Mouse (Mus musculus): ENCODE results near the gene Vmn1r4.

Gene Vmn1r4

DNA sequence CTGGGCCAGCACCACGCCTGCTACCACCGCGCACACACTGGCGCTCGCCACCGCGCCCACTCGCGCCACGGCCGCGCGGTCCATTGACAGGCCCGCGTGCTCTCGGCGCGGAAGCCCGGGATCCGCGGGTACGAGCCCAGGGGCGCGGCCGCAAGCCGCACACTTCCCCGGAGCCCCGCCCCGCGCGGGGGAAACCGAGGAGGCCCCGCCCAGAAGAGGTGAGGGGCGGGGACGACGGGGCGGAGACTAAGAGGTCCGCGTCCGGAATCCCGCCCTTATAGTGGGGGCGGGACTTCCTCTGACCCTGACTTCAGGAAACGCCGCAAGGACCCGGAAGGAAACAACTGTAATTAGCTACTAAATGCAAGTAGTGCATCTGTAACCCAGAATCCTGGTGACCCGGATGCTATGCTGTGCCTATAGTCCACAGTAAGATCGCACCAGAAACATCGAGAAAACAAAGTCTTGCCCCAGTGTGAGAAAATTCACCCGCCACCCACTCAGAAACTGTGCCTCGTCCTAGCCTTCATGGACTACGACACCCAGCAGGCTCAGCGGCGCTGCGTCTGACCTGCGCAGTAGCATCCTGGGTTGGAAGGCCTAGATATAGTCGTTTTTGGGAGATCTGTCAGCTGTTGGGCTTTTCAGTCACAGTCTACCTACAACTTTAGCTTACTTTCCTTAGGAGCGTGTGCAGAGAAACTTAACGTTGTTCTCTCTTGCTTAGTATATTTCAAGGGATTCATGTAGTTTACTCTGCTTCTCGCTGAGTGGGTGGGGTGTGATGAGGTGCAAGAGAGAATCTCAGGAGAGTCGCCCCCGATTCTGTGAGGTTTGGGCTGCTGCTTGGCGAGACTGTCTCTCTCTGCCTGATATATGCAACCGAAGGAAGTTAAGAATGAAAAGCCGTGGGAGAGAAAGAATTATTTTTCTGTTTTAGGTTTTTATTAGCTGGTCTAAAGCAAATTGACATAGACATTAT lies at the start of gene Vmn1r4, which contains the start of gene Nt5c3:
Gene Vmn1r4 (plus strand): TSS at position 290 of the 982 bp plus-strand sequence.
Gene Nt5c3 (minus strand): TSS at position 207 of the 982 bp plus-strand sequence.
- DNase-seq, result peak; percentile 96

DNA sequence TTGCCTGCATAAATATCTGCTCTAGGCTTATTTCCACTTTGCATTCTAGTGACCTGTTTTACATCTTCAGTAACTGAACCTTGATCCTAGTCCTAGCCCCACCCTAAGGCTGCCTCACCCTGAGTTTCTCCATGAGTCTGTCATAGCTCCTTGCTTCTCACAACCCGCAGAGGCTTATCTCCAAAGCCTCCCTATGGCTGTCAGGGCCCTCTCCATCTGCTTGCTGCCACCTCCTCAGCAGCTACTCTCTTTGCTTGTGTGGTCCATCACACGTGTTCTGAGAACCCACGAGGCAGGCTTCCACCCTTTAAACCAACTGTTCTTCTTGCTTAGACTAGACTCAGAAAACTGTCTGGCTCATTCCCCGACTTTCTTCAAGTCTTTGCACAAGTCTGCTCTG lies 46.9 kb upstream of the Vmn1r4 start:
- DNase-seq, result no peak

DNA sequence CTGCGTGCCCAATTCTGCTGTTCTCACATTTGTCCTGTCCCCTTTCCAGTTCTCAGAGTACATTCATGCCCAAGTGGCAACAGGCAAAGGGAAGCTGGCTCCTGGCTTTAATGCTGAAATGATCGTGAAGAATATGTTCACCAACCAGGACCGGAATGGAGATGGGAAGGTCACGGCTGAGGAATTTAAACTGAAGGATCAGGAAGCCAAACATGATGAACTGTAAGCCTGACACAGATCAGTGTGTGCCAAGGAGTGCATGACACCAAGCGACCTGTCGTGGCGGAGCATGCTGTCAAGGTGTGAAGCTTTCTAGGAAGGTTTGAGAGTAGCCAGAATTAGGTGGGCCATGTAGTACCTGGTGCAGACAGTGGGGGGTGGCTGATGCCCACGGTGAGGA lies 45.8 kb upstream of the Vmn1r4 start:
- DNase-seq, result no peak

DNA sequence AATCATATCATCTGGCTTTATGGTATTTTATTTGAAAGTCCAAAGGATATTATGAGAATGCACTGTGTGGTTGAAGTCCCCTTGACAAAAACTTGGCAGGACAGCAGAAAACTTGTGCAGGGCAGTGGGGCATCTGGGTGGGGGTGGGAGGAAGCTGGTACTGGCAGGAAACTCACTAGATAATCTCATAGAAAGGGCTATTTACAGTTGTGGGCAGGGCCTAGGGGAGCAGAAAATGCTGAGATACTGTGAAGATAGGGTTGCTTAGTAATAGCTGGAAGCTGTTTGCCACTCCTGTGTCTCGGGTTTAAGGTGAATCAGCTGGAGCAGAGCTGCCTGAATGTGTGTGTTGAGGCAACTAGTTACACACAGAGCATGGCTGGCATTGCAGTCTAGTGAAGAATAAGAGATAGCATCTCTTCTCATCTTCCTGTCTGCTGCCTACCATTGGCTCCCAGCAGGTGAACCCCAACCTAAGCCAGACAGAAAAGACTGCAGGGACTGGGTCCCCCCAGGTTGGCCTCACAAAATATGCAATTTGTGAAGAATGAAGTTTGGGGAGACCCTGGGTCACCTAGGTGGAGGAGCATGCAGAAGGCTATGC lies 44.4 kb upstream of the Vmn1r4 start:
- DNase-seq, result peak; percentile 7

DNA sequence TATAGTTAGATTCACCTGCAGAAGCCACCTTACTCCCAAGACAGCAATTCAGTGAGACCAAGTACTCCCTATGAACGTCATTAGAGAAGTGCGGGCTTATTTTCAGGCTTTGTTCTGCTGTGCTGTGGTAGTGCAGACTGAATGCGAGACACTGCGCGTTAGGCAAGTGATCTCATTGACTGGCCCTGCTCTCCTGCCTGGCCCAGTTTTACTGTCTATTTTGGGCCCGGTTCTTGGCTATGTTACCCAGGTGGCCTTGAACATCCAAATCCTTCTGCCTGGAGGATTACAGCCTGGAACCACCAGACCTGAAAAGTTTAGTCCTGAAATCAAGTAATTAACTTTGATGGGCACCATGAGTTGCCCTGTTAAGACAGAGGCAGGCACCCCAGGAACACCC lies 35.3 kb upstream of the Vmn1r4 start:
- DNase-seq, result no peak

DNA sequence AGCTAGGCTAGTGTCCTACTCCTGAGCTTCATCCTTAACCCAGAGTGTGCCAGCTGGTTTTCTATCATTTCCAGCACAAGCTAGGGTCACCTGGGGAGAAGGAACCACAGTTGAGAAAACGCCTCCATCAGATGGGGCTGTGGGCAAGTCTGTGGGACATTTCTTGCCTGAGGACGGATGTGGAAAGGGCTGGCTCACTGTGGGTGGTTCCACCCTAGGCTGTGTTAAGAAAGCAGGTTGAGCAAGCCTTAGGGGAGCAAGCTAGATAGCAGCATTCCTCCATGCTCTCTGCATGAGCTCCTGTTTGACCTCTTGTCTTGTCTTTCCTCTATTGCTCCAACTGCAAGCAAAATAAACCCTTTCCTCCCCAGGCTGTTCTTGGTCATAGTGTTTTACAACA lies 33.1 kb upstream of the Vmn1r4 start:
- DNase-seq, result no peak

DNA sequence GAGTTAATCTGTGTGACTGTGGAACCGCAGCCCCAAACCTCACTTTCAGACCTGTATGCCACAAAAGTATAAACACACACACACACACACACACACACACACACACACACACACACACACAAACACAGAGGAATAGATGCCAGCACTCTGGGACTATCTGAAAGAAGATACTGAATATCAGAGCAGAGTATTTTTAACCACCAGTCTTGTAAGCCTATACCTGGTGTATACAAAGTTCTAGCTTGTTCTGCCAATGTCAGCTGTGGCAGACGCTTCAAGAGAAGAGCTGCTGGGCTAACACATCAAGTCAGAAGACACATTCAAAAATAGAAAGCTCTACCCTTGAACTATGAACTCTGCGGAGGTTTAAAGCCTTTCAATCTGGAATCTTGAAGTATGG lies 24.2 kb upstream of the Vmn1r4 start:
- no peak for DNase-seq

DNA sequence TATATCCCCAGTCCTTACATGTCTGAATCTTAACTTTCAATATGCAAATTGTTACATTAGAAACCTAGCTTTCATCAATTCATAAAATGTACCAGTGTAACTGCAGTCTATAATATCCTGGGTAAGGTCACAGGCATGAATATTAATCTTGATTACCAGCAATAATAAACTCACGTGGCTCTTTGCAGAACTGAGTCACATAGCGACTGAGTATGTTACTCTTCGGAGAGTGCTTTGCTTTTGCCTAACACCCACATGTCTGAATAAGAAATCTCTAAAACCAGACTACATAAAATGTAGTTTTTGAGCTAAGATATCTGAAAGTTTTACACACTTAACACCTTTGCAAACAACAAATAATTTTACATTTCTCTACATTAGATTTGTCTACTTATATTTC lies 22.5 kb upstream of the Vmn1r4 start:
- no peak for DNase-seq

DNA sequence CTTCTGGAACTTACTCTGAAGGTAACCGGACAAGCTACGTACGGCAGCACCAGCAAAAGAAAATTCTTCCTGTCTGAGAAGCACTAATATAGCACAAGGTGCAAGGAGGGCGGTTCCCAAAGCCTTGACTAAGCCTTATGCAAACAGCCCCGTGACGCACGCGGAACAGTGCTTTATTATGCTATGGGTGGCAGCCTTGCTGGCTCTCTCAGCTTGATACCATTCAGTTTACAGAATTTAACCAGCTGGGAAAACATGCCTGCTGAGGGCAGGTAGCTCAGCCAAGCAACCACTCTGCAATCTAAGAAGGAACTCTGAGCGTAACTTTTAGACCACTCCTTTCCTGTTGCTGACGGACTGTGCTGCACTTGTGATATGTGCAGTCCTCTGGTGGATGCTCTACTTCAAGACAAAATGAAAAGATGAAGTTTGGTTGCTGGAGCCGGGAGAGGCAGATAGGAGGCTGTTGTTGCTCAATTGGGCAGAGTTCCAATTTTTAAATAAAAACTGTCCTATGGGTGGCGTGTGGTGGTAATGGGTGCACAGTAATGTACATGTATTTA lies 21.9 kb upstream of the Vmn1r4 start:
- peak; percentile 62 for DNase-seq

DNA sequence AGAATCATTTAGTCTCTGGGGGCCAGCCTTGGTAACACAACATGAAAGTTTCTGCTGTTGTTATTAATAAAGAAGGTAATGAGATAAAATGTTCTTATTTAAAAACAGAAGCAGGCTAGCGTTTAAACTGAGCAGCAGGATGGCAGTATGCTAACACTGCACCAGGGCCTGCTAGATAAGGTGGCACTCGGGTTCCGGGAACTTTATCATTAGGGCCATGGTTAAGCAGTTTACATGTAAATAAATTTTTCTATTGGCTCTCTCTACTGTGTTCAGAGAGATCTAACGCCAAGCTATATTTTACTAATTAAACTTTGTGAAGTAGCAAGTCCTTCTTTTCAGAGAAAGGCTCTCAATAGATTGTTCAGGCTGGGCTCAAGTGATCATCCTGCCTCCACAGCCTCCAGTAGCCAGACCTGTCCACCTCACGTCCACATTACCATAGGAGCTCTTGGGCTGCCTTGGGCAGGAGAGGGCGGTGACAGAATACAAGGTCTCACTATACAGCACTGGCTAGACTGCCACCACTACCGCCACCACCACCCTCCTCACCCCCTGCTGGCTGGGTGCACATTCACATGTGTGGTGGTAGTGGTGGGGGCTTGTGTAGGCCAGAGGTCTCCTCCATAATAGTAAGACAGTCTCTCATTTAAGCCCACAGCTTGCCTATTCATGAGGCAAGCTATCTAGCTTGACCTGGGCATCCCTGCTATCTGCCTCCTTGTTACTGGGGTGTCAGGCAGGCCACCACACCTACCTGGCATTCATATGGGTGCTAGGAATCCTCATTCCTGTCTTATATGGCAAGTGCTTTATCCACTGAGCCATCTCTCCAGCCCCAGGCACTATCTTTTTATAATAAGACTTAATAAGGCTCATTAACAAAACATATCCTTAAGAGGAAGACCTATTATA lies 21.0 kb upstream of the Vmn1r4 start:
- no peak for DNase-seq

DNA sequence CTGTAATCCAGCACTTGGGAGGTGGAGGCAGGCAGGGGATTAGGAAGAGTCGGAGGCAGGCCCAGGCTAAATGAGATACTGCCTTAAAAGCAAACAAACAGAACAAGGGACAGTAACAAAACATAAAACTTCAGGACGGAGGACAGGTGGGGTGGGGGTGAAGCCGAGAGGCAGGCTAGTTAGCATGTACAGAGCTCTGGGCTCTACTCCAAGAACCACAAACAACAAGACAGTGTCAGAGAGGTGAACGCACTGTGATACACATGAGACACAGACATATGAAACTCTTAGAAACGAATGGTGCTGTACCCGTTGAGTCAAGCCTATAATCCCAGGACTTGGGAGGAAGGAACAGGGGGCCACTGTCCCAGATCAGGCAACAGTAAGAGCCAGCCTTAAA lies 20.0 kb upstream of the Vmn1r4 start:
- no peak for DNase-seq

DNA sequence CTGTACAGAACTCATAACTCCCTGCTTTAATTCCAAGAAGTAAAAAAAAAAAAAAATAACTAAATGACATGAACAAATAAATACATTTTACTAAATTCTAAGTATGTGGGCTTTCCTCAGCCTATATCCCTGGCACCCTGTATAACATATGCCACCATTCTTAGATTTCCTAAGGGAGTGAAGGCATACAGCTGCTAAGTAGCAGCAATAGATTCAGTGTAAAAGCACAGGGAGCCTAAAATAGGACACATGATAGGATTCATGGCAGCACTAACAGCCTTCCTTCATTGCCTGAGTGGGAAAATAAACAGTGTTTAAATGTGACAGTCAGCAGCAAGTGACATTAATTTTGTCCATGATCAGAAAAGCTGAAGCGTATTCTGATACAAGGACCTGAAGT lies 19.5 kb upstream of the Vmn1r4 start:
- no peak for DNase-seq

DNA sequence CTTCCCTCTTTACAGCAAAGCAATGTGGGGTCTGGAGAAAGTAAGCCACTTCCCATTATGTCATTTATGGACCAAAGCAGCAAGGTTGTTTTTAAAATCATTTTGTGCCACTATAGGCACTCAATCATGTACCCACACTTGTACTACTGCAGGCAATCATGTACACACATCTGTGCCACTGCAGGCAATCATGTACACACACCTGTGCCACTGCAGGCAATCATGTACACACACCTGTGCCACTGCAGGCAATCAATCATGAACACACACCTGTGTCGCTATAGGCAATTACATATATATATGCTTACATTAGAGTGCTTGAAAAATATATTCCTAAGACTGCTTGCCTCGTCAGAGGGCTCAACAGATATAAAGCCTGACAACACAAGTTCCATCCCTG lies 18.8 kb upstream of the Vmn1r4 start:
- DNase-seq, result no peak

DNA sequence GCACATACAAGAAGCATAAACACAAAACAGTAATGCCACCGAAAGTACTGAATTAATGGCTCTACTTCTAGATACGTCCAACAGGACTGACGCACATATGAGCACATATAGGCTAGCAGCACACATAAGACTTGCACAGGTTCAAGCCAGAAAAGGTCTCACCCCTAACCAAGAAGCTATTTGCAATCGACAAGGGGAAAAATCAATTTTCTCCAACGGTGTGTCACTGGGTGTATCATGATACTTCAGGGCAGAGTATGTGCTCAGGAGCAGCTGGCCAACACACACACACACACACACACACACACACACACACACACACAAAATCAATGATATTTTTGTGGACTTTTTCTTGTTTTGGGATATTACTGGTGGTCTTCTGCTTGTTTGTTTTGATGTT lies 18.3 kb upstream of the Vmn1r4 start:
- DNase-seq, result no peak

DNA sequence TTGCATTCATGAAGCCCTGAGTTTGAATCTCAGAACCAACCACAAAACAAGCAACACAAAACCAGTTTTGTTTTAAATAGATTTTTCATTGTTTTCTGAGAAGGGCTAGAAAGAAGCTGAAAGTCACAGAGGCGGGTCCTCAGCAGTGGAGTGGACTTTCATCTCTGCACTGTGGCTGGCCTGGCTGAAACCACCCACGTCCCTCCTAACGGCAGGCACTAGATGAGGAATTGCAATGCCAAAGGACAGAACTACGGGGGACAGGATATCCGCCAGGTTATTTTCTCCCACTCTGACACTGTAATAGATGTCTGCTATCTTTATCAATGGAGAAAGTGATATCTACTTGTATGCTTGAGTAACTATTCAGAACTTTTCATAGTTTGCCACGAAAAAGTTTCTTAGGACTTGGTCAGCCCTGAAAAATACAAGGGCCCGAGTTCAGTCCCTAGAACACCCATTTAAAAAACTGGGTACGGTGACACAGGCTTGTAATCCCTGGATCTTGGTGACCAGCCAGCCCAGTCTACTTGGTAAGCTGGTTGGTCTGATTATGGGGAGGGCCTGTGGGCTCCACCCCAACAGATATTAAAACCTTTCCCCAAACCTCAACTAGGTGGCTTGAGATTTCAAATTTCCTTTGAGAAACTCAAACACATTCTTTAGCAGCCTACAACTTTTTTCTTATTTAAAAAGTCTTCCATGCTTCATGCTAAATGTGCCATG lies 17.5 kb upstream of the Vmn1r4 start:
- no peak for DNase-seq

DNA sequence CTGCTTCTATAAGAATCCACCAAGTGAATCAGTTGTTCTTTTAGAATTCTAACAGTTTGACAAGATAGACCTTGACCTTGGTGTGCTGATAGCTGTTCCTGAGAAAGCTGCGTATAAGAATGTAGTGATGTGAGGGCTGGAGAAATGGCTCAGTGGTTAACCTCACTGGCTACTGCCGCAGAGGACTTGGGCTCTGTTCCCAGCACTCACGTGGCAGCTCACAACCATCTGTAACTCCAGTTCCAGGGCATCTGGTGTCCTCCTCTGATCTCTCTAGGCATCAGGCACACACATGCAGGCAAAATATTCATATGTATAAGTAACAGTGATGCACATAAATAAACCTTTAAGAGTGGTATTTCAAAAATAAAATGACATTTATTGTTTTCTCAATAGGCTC lies 15.8 kb upstream of the Vmn1r4 start:
- no peak for DNase-seq

DNA sequence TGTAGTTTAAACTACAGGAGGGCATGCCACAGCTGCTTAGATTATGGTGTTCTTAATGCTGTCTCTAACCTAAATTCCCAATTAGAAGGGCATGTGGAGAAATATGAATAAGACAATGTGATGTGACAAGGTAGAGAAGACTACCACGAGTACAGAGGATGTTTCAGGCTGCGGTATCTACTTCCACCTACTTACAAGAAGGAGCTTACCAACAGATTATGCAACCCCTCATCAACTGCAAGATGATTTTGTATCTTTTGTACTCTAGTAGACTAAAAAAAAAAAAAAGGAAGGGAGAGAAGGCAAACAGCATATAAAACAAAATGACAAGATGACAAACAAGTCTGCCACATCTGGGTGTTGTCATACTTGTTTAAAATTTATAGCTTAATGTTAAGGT lies 15.4 kb upstream of the Vmn1r4 start:
- DNase-seq, result no peak

DNA sequence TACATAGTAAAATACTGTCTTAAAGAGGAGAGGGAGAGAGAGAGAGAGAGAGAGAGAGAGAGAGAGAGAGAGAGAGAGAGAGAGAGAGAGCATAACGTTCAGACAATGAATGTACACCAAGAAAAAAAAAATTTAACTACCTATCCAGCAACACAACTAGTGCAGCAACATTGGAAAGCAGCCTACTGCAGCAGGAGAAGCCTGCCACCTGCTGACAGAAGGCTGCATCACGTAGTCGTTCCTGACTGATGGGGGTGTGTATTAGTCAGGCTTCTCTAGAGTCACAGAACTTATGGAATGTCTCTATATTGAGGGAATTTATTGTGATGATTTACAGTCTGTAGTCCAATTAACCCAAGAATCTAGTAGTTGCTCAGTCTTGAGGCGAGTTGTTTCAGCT lies 14.9 kb upstream of the Vmn1r4 start:
- peak; percentile 73 for DNase-seq

DNA sequence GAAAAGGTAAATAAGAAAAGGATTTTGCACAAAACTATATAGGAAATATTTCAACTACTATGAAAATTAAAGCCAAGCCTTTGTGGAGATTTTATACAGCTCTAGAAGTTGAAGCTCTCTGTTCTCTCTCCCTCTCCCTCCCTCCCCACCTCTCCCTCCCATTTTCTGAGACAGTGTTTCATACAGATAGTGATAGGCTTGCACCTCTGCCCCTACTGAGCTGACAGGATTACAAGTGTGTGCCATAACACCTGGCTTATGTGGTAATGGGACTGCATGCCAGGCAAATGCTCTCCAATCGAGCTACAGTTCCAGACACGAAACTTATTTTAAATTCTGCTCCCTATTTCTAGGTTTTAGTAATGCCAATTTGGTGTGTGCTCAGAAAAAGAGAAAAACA lies 12.9 kb upstream of the Vmn1r4 start:
- DNase-seq, result no peak

DNA sequence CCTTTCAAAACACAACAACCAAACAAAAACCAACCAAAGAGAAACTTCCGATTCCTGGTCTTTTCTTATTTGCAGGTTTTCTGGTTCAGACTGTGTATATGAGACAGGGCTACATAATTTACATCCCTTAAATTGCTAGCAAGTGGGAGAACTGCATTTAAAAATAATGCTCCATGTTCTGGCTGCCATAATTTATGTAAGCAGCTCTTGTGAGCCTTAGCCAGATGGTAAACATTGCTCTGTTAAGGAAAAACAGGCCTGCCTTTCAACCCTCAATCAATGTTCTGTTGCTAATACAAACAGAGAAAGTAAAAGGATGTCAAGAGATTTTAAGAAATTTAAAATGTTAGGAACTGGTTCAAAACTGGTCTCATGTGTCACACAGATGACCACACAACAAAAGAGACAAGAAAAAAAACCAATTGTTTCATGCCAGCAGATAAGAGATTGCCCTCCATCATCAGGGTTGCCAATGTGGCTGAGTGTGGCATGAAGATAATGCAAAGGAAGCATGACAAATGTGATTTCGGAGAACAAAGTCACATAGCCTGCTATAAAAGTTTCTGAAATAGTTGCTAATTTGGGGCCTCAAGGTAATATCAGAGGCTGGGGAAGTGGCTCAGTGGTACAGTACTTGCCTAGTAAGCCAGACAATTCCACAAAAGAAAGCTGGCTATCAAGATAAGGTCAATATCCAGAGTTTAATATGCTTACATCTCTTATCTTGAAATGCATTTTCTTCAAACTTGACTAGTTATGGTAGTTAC lies 10.5 kb upstream of the Vmn1r4 start:
- no peak for DNase-seq

DNA sequence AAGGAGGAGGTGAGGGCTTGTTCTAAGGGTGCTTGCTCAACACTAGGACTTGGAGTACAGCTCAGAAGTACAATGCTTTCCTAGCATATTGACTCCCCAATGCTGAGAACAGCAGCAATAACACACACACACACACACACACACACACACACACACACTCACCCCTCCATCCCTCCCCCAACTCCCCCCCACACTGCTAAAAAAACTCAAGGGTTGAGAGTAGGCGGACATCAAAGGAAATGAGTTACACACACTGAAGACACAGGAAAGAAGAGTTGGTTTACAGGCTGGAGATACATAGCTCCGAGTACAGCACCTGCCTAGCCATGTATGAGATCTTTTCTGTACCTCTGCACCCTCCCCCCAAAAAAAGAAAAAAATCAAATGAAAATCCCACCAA lies 7.5 kb upstream of the Vmn1r4 start:
- peak; percentile 72 for DNase-seq
